Mouse (Mus musculus) 3T3-L1 (cell line): Measurements from ENCODE around the gene Atpaf1.

Experiments
- DNase-seq: peaks from one replicate; pipeline ENCODE4 v3.0.0-alpha.2; 2015; ENCODE audit warnings: low read depth, low spot score

The Atpaf1 gene

GRCm38 (mm10) chr4:115784769-115785510 is at the start of gene Atpaf1:
Atpaf1 (plus strand) TSS chr4:115784812.
- peak; percentile 44 for DNase-seq

GRCm38 (mm10) chr4:115734867-115735266 is 49.7 kb upstream of the Atpaf1 start:
- no peak for DNase-seq

GRCm38 (mm10) chr4:115737551-115738041 is 47.0 kb upstream of the Atpaf1 start, which contains the start of gene Efcab14:
Efcab14 (plus strand) TSS chr4:115737744.
- peak; percentile 98 for DNase-seq

- DNase-seq: peak; percentile 20
These were observed 46.1 kb upstream of the Atpaf1 start for GRCm38 (mm10) chr4:115738481-115738985.

GRCm38 (mm10) chr4:115742658-115743057 is 42.0 kb upstream of the Atpaf1 start:
- DNase-seq: no peak

GRCm38 (mm10) chr4:115743096-115743495 is 41.5 kb upstream of the Atpaf1 start:
- peak; percentile 48 for DNase-seq

- DNase-seq: no peak
These were observed 36.4 kb upstream of the Atpaf1 start for GRCm38 (mm10) chr4:115748181-115748580.

- no peak for DNase-seq
These were observed 35.3 kb upstream of the Atpaf1 start for GRCm38 (mm10) chr4:115749336-115749735.

GRCm38 (mm10) chr4:115754101-115754500 is 30.5 kb upstream of the Atpaf1 start:
- no peak for DNase-seq

- no peak for DNase-seq
These were observed 29.8 kb upstream of the Atpaf1 start for GRCm38 (mm10) chr4:115754851-115755250.

- no peak for DNase-seq
These were observed 23.4 kb upstream of the Atpaf1 start for GRCm38 (mm10) chr4:115761206-115761605.

- no peak for DNase-seq
These were observed 20.0 kb upstream of the Atpaf1 start for GRCm38 (mm10) chr4:115764581-115764980.

GRCm38 (mm10) chr4:115767647-115768467 is 16.8 kb upstream of the Atpaf1 start:
- no peak for DNase-seq

- DNase-seq: no peak
These were observed 9.6 kb upstream of the Atpaf1 start for GRCm38 (mm10) chr4:115775056-115775455.

GRCm38 (mm10) chr4:115777627-115778026 is 7.0 kb upstream of the Atpaf1 start:
- DNase-seq: peak; percentile 52

- DNase-seq: no peak
These were observed 4.3 kb upstream of the Atpaf1 start for GRCm38 (mm10) chr4:115780269-115780668.

- DNase-seq: no peak
These were observed 3.7 kb upstream of the Atpaf1 start, which contains the start of gene Tex38 for GRCm38 (mm10) chr4:115780918-115781317. Tex38 (minus strand) TSS chr4:115781018.

- DNase-seq: peak; percentile 61
These were observed 2.4 kb upstream of the Atpaf1 start for GRCm38 (mm10) chr4:115782026-115782805.

GRCm38 (mm10) chr4:115785511-115786034 is 961 bp downstream of the Atpaf1 start:
- peak; percentile 35 for DNase-seq

GRCm38 (mm10) chr4:115790864-115791263 is 6.3 kb downstream of the Atpaf1 start:
- no peak for DNase-seq

GRCm38 (mm10) chr4:115795360-115795759 is 10.7 kb downstream of the Atpaf1 start:
- DNase-seq: no peak
